Mouse (Mus musculus) midbrain, embryonic 10.5 days (tissue): Measurements from ENCODE around the gene Poc1a. TPM values are rescaled to one million over a fixed set of nuclear protein-coding genes. Genes with fewer than 3 reads are reported as not detected.
A peak's percentile ranks its signal among the peaks of the same experiment; 100 is the strongest.

Experiments used
- DNase-seq: peaks from one replicate; pipeline ENCODE4 v3.0.0-alpha.2; 2017; ENCODE audit warnings: low spot score
- H3K27ac ChIP-seq: fragments of 300-500 bp; sonication (generic); replicated peaks from 2 replicates; pipeline ENCODE4 v1.5.1; 2016; ENCODE audit warnings: mild to moderate bottlenecking
- H3K27me3 ChIP-seq: fragments of 300-500 bp; sonication (generic); 2 replicates; pipeline ENCODE4 v1.6.1; 2016; ENCODE audit warnings: low read depth, mild to moderate bottlenecking; ENCODE audit not compliant: poor library complexity, severe bottlenecking
- H3K36me3 ChIP-seq: fragments of 300-500 bp; sonication (generic); 2 replicates; pipeline ENCODE4 v1.6.1; 2016; ENCODE audit warnings: mild to moderate bottlenecking, moderate library complexity
- H3K4me1 ChIP-seq: fragments of 300-500 bp; sonication (generic); 2 replicates; pipeline ENCODE4 v1.6.1; 2016
- H3K4me3 ChIP-seq: fragments of 300-500 bp; sonication (generic); 2 replicates; pipeline ENCODE4 v1.5.1; 2016; ENCODE audit warnings: mild to moderate bottlenecking, moderate library complexity
- H3K9me3 ChIP-seq: fragments of 300-500 bp; sonication (generic); replicated peaks from 2 replicates; pipeline ENCODE4 v1.6.1; 2016; ENCODE audit warnings: mild to moderate bottlenecking
- WGBS: fragments of 180-500 bp; shearing (Covaris S2); methylation state at CpG from one replicate; pipeline ENCODE4 v1.1.7; 2016; 5-methylcytosine and 5-hydroxymethylcytosine counted together
- polyA plus RNA-seq: library from polyadenylated mRNA; unstranded; fragments of >200 nt; fragmentation: Nextera tagmentation; extraction: Ambion mirVana; gene quantifications from 2 replicates; pipeline ENCODE4 v1.2.1, GENCODE M21; 2016

Poc1a gene
- polyA plus RNA-seq, 1 experiment from 2014 or later = 46.6 TPM

DNA sequence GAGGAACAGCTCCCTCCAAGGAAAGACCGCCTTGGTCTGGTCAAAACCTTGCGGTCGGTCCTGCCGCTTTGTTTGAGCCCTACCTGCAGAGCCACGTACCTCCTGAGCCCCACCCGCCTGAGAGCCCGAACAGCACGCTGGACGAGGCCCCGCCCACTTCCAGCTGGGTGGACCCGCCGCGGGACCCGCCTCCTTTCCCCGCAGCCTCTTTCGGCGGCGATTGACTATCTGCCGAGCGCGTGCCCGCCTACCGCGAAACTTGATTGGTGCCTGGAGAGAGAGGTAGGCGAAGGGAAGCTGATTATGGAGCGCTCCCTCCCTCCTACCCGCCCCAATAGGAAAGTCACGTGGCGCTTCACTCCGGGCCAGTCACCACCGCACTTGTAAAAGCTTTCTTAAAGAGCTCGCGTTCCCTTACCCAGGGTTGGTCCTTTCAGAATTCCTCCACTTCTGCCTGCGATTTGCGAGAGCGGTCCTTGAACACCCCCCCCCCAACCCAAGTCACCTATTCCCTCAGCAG, 86.8 kb downstream of the Poc1a start:
- Histone ChIP-seq H3K36me3 (peaks cover 22% of the 10 kb centered on the region), H3K27me3 (peaks cover 15% of the 10 kb centered on the region), H3K27ac (peak overlapping the region; percentile 96), H3K4me1 (peaks cover 60% of the 10 kb centered on the region), H3K9me3 (no peaks in the 10 kb centered on the region), H3K4me3 (peak overlapping the region; percentile 88)
- under 1% methylated on average over 36 of the region's 36 CpGs for WGBS
- peak; percentile 99 for DNase-seq

DNA sequence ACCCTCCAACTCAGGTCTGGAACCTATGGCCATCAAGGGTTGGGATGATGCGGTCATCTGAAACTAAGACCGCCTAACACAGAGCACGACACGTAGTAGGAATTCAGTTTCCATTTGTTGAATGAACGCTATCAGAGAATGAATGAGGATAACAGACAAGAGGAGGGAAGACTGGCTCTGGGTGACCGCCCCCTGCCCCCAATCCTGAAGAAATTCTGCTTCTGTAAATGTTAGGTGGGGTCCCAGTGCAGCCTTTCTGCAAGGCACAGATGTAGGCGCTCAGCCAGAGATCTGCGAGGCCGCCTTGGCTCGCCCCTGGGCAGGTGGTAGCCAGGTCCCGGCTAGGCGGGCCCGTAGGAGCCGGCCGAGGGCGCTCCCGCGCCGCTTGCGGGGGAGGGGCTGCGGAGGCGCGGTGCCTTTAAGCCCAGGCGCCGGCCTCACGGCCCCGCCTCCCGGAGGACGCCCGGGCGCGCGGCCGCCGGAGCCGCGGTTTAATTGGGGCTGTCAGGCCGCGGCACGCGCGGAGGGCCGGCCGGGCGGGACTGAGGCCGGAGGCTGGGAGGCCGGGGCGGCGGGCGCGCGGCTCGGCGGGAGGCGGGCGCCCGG, 87.4 kb downstream of the Poc1a start, which contains the start of gene Dusp7:
Gene Dusp7 (plus strand): TSS at position 521 of the 606 bp plus-strand sequence.
- H3K9me3 ChIP-seq = no peaks in the 10 kb centered on the region
- H3K4me1 ChIP-seq = peaks cover 61% of the 10 kb centered on the region
- H3K36me3 ChIP-seq = peaks cover 28% of the 10 kb centered on the region
- H3K4me3 ChIP-seq = peak within 1 kb of the TSS; percentile 88
- 3% methylated on average over 47 of the region's 57 CpGs for WGBS
- DNase-seq = peak; percentile 83
- H3K27ac ChIP-seq = peak within 1 kb of the TSS; percentile 96
- peaks cover 15% of the 10 kb centered on the region for H3K27me3 ChIP-seq

DNA sequence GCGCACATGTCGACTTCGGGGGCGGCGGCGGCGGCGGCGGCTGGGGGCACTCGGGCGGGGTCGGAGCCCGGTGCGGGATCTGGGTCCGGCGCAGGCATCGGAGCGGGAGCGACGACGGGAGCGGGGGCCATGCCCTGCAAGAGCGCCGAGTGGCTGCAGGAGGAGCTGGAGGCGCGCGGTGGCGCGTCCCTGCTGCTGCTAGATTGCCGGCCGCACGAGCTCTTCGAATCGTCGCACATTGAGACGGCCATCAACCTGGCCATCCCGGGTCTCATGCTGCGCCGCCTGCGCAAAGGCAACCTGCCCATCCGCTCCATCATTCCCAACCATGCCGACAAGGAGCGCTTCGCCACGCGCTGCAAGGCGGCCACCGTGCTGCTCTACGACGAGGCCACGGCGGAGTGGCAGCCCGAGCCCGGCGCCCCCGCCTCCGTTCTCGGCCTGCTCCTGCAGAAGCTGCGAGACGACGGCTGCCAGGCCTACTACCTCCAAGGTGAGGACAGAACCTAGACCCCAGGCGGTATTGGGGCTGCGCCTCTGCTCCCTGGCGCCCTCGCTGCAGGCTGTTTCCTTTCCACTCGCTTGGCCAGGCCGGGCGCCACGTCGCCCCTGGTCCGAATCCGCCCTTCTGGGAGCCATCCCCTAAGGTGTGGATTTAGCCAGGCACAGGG, 88.1 kb downstream of the Poc1a start:
- Histone ChIP-seq H3K4me3 (peak overlapping the region; percentile 88), H3K9me3 (no peaks in the 10 kb centered on the region), H3K27ac (peak overlapping the region; percentile 96), H3K4me1 (peaks cover 61% of the 10 kb centered on the region), H3K27me3 (peaks cover 15% of the 10 kb centered on the region), H3K36me3 (peaks cover 35% of the 10 kb centered on the region)
- DNase-seq = peak; percentile 78
- WGBS = under 1% methylated on average over 72 of the region's 72 CpGs

DNA sequence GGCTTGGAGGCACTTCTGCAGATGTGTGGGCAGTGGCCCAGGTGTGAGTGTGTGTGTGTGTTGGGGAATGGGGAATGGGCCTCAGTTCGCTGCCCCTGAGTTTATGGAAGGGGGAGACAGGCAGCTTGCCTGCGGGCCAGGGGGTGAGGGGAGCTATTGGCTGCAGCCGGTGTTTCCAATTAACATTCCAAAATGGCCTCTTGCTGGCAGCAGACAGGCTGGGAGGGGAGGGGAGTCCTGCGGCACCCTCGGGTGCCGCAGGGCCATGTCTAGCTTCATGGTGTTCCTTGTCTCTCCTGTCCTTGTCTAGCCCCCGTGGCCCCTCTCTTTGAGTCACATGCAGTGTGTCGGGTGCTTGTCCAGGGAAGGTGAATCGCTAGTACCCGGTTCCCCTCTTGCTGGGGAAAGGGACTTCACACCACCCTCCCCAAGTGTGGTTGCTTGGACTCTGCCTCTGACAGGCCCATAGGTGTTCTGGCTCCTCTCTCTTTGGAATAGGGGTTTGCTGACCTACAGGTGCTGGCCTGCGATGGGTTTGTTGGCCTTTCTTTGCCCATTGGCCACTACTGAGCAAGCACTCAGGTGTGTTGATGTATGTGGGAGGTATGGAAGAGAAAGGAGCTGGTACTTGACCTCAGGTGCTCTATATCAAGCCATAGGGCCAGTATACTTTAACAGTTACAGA, 89.1 kb downstream of the Poc1a start:
- WGBS = 7% methylated on average over 11 of the region's 11 CpGs
- H3K9me3 ChIP-seq = no peaks in the 10 kb centered on the region
- peaks cover 44% of the 10 kb centered on the region for H3K36me3 ChIP-seq
- peaks cover 15% of the 10 kb centered on the region for H3K27me3 ChIP-seq
- H3K4me3 ChIP-seq = peak overlapping the region; percentile 88
- peak; percentile 34 for DNase-seq
- H3K27ac ChIP-seq = peak overlapping the region; percentile 96
- H3K4me1 ChIP-seq = peaks cover 61% of the 10 kb centered on the region

DNA sequence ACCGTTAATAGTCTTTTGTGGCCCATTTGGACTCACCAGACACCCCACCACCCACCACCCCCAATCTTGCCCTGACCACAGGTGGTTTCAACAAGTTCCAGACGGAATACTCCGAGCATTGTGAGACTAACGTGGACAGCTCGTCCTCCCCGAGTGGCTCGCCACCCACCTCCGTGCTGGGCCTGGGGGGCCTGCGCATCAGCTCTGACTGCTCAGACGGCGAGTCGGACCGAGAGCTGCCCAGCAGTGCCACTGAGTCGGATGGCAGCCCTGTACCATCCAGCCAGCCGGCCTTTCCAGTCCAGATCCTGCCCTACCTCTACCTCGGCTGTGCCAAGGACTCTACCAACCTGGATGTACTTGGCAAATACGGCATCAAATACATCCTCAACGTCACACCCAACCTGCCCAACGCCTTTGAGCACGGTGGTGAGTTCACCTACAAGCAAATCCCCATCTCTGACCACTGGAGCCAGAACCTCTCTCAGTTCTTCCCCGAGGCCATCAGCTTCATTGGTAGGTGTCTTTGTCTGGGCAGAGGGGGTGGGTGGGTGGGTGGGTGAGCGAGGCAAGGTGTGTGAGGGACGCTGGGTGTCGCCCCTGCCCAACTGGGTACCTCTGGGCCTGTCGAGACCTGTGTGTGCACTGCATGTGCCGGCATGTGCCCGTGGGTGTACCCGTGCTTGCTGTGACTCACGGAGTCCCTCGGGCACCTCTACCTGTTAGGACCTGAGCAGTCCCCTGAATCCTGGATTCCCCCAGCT, 89.9 kb downstream of the Poc1a start:
- H3K4me3 ChIP-seq = peak overlapping the region; percentile 88
- H3K9me3 ChIP-seq = no peaks in the 10 kb centered on the region
- H3K36me3 ChIP-seq = peaks cover 52% of the 10 kb centered on the region
- peaks cover 61% of the 10 kb centered on the region for H3K4me1 ChIP-seq
- H3K27ac ChIP-seq = peak overlapping the region; percentile 52; the same call in 1 of the 2 replicates
- H3K27me3 ChIP-seq = peaks cover 13% of the 10 kb centered on the region
- no peak for DNase-seq
- 88% methylated on average over 30 of the region's 30 CpGs for WGBS

DNA sequence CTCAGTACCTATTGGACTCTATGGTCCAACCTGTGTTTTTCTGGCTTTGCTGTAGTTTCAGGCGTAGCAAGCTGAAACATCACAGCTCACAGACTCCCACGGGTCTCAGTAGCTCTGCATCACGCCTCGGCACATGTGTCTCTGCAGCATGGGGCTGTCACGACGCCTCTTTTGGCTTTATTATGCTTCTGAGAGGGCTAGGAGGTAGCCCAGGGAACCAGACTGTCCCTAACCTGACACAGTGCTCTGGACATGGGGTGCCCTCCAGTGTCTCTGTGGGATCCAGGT, 90.5 kb downstream of the Poc1a start:
- WGBS = 72% methylated on average over 6 of the region's 6 CpGs
- peak overlapping the region; percentile 88 for H3K4me3 ChIP-seq
- H3K36me3 ChIP-seq = peaks cover 54% of the 10 kb centered on the region
- peaks cover 58% of the 10 kb centered on the region for H3K4me1 ChIP-seq
- peak overlapping the region; percentile 52 for H3K27ac ChIP-seq
- no peak for DNase-seq
- H3K27me3 ChIP-seq = peaks cover 8% of the 10 kb centered on the region
- H3K9me3 ChIP-seq = no peaks in the 10 kb centered on the region

DNA sequence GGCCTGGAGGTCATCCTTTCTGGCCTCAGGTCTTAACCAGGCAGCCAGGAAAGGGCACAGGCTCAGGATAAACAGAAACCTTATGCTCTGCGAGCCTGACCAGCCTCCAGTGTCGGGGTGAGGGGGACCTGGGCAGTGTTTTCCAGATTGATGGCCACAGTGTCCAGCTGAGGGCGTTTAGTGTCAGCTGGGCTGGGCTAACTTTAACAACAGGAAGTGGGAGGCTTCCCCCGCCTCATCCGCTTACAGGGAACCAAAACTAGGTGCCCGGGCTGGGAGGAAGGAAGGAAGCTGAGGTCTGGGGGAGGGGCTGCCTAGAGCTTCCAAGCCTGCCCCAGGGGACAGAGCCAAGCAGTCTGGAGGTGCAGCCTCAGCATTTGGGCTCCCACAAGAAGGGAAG, 90.9 kb downstream of the Poc1a start:
- DNase-seq = no peak
- Histone ChIP-seq H3K36me3 (peaks cover 54% of the 10 kb centered on the region), H3K4me3 (peak overlapping the region; percentile 88), H3K4me1 (peaks cover 54% of the 10 kb centered on the region), H3K27ac (peak overlapping the region; percentile 52; the same call in 1 of the 2 replicates), H3K27me3 (peaks cover 3% of the 10 kb centered on the region; the same call in 1 of the 2 replicates), H3K9me3 (no peaks in the 10 kb centered on the region)
- 36% methylated on average over 6 of the region's 6 CpGs for WGBS

DNA sequence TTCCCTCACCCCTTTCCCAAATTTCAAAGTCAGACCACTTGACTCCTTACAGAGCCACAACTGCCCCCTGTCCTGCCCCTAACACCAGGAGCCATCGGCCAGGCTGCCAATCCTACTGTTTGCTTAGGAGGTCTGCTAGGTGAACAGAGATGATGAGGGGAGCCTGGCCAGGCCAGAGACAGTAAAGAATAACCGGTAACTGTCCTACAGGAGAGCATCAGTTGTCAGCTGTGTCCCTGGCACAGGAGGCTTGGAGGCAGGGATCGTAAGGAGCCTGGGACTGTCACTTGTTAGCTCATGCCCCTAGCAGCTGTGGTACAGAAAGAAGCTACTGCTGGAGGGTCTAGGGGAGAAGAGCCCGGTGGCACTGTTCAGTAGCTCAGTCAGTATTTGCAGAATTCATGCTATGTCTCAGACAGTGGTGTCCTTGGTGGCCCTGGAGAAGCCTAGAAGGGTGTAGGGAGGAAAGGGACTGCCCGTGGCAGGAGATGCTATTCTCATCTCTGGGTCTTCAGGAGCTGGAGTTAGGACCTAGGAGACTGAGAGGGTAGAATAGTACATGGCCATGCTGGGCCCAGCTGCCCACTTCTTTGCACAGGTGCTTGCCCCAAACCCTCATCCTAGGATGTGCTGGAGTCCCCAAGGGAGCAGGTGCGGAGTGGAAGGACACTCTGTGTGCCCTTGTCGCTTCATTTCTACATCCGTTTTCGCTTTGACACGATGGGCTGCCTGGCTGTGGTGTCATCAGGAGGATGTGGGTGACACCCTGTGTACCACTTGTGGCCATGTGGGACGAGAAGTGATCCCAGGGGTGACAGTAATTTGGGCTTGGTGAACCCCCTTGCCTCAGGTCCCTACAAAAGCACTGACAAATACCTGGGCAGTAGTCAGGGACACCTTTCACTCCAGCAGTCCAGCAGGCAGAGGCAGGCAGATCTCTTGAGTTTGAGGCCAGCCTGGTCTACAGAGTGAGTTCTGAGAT, 91.9 kb downstream of the Poc1a start:
- no peak for DNase-seq
- Histone ChIP-seq H3K9me3 (no peaks in the 10 kb centered on the region), H3K27ac (peak overlapping the region; percentile 52), H3K27me3 (no peaks in the 10 kb centered on the region), H3K36me3 (peaks cover 63% of the 10 kb centered on the region), H3K4me3 (peak overlapping the region; percentile 88; the same call in 1 of the 2 replicates), H3K4me1 (peaks cover 46% of the 10 kb centered on the region)
- WGBS = 93% methylated on average over 11 of the region's 11 CpGs

DNA sequence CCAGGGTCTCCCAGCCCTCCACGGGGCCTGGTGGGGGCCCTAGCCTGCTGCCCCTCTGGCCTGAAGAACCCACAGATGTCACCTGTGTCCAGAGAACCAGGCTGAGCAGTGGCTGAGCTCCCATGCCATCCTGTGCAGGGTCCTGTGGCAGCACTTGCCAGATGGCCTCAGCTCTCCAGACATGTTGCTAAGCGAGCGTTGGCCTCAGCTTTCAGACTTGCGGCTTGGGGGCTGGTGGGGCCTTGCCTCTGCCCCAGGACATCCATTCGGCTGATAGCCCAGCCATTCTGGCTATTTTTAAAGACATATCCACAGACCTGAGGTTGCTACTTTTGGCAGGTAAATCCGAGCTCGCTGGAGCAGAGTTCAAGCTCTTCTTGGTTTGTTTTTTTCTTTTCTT, 93.1 kb downstream of the Poc1a start:
- Histone ChIP-seq H3K4me3 (no peak overlapping the region), H3K27ac (no peak overlapping the region), H3K36me3 (peaks cover 73% of the 10 kb centered on the region), H3K9me3 (no peaks in the 10 kb centered on the region), H3K4me1 (peaks cover 37% of the 10 kb centered on the region), H3K27me3 (no peaks in the 10 kb centered on the region)
- DNase-seq = no peak
- WGBS = 90% methylated on average over 7 of the region's 7 CpGs

DNA sequence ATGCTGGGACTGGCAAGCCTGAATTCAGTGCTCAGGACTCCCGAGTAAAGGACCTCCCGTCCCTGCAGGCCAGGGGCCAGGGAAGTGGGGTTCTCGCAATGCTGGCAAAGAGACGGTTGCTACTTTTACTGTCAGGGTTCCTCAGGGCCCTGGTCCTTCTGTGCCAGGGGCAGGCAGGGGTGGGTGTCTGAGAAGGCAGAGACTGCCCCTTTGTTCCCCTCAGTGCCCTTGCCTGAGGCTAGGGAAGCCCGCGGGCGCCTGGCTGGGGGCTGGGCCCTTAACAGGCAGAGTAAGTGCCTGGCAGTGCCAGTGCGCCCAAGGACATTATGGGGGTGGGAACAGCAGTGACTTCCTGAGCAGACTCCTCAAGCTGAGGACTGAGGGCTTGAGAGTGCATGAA, 96.4 kb downstream of the Poc1a start:
- WGBS = 89% methylated on average over 8 of the region's 8 CpGs
- peaks cover 55% of the 10 kb centered on the region for H3K36me3 ChIP-seq

DNA sequence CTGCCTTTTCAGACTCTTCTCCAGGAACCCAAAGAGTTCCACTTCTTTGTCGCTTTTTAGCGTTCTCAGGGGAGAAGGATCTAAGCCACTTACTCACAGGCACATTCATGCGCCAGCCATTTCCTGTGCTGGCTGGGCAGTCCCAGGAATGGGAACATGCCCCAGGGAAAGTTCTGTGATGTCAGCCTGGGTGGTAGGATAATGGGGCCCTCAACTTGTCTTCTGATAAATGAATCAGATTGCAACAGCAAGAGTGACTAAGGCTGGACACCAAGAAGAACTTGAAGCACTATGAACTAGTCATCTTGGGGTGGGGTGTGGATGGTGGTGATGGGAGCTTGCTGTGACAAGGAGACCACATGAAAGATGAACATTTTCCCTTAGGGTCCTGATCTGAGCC, 97.2 kb downstream of the Poc1a start:
- DNase-seq = no peak
- Histone ChIP-seq H3K27ac (no peak overlapping the region), H3K9me3 (no peaks in the 10 kb centered on the region), H3K36me3 (peaks cover 47% of the 10 kb centered on the region), H3K27me3 (no peaks in the 10 kb centered on the region), H3K4me1 (peaks cover under 1% of the 10 kb centered on the region; the same call in 1 of the 2 replicates), H3K4me3 (no peak overlapping the region)
- 92% methylated on average over 3 of the region's 3 CpGs for WGBS

More for the DNA sequence above, 96.4 kb downstream of the Poc1a start:
- Histone ChIP-seq H3K27me3 (no peaks in the 10 kb centered on the region), H3K9me3 (no peaks in the 10 kb centered on the region), H3K4me1 (peaks cover 4% of the 10 kb centered on the region), H3K27ac (no peak overlapping the region), H3K4me3 (no peak overlapping the region)
- DNase-seq = no peak
